Mouse (Mus musculus) hindbrain, embryonic 14.5 days (tissue): ENCODE measurements around the gene Iqschfp. TPM values are rescaled to one million over a fixed set of nuclear protein-coding genes. Genes with fewer than 3 reads are reported as not detected.

Source experiments
- ATAC-seq: fragments of 200-750 bp; cut with Nextera tagmentation; 2 replicates; pipeline ENCODE4 v1.8.0; 2017; ENCODE audit warnings: moderate number of reproducible peaks, mild to moderate bottlenecking, moderate TSS enrichment, moderate library complexity; ENCODE audit not compliant: low FRiP score
- DNase-seq: peaks from one replicate; pipeline ENCODE4 v3.0.0-alpha.2; 2015; ENCODE audit warnings: low spot score
- H3K27ac ChIP-seq: fragments of 300-500 bp; sonication (generic); 2 replicates; pipeline ENCODE4 v1.5.1; 2014; ENCODE audit warnings: mild to moderate bottlenecking, moderate library complexity
- H3K27me3 ChIP-seq: fragments of 300-500 bp; sonication (generic); 2 replicates; pipeline ENCODE4 v1.6.1; 2014; ENCODE audit warnings: mild to moderate bottlenecking, low read length, mixed read lengths; ENCODE audit not compliant: control insufficient read depth, insufficient read depth
- H3K36me3 ChIP-seq: fragments of 300-500 bp; sonication (generic); replicated peaks from 2 replicates; pipeline ENCODE4 v1.6.1; 2014; ENCODE audit not compliant: control insufficient read depth, insufficient read depth
- H3K4me1 ChIP-seq: fragments of 300-500 bp; sonication (generic); replicated peaks from 2 replicates; pipeline ENCODE4 v1.6.1; 2014; ENCODE audit warnings: antibody characterized with exemption, low read length, mixed read lengths; ENCODE audit not compliant: control insufficient read depth, insufficient read depth
- H3K4me2 ChIP-seq: fragments of 300-500 bp; sonication (generic); replicated peaks from 2 replicates; pipeline ENCODE4 v1.6.1; 2014; ENCODE audit warnings: mild to moderate bottlenecking, moderate library complexity
- H3K4me3 ChIP-seq: fragments of 300-500 bp; sonication (generic); replicated peaks from 2 replicates; pipeline ENCODE4 v1.5.1; 2014; ENCODE audit warnings: mild to moderate bottlenecking, low read length
- H3K9ac ChIP-seq: fragments of 300-500 bp; sonication (generic); 2 replicates; pipeline ENCODE4 v1.6.1; 2014
- H3K9me3 ChIP-seq: fragments of 300-500 bp; sonication (generic); 2 replicates; pipeline ENCODE4 v1.6.1; 2016; ENCODE audit warnings: low read length; ENCODE audit not compliant: control insufficient read depth
- WGBS: fragments of 180-500 bp; shearing (Covaris S2); extraction: QIAGEN DNeasy Blood & Tissue Kit; methylation state at CpG from one replicate; pipeline ENCODE4 v1.1.7; 2014; 5-methylcytosine and 5-hydroxymethylcytosine counted together
- polyA plus RNA-seq: library from polyadenylated mRNA; unstranded; fragments of >200 nt; fragmentation: Nextera tagmentation; extraction: Ambion mirVana; gene quantifications from 2 replicates; pipeline ENCODE4 v1.2.1, GENCODE M21; 2014

Gene Iqschfp
- polyA plus RNA-seq, 1 experiment from 2014 or later: 7.5 TPM

GRCm38 (mm10) chr3:68296752-68297151 lies 404.7 kb downstream of the Iqschfp start:
- no peaks in the 10 kb centered on the region for H3K36me3 ChIP-seq
- 82% methylated on average over 7 of the region's 7 CpGs for WGBS
- H3K4me3 ChIP-seq: no peak overlapping the region
- no peak overlapping the region for H3K4me2 ChIP-seq
- H3K27me3 ChIP-seq: no peaks in the 10 kb centered on the region
- no peak for DNase-seq
- no peaks in the 10 kb centered on the region for H3K9me3 ChIP-seq
- H3K9ac ChIP-seq: no peak overlapping the region
- H3K27ac ChIP-seq: no peak overlapping the region
- ATAC-seq: no peak
- no peaks in the 10 kb centered on the region for H3K4me1 ChIP-seq

GRCm38 (mm10) chr3:68305647-68306046 lies 413.6 kb downstream of the Iqschfp start:
- DNase-seq: no peak
- no peaks in the 10 kb centered on the region for H3K9me3 ChIP-seq
- no peaks in the 10 kb centered on the region for H3K4me1 ChIP-seq
- H3K27ac ChIP-seq: no peak overlapping the region
- H3K4me2 ChIP-seq: no peak overlapping the region
- H3K4me3 ChIP-seq: no peak overlapping the region
- H3K27me3 ChIP-seq: no peaks in the 10 kb centered on the region
- 27% methylated on average over 1 of the region's 1 CpGs for WGBS
- H3K36me3 ChIP-seq: no peaks in the 10 kb centered on the region
- no peak for ATAC-seq
- H3K9ac ChIP-seq: no peak overlapping the region

GRCm38 (mm10) chr3:68306726-68307125 lies 414.7 kb downstream of the Iqschfp start:
- DNase-seq (no peak), ATAC-seq (no peak)
- H3K36me3 ChIP-seq: no peaks in the 10 kb centered on the region
- H3K9ac ChIP-seq: no peak overlapping the region
- no peak overlapping the region for H3K4me3 ChIP-seq
- no peak overlapping the region for H3K4me2 ChIP-seq
- WGBS: 31% methylated on average over 4 of the region's 4 CpGs
- H3K9me3 ChIP-seq: no peaks in the 10 kb centered on the region
- no peaks in the 10 kb centered on the region for H3K4me1 ChIP-seq
- H3K27me3 ChIP-seq: no peaks in the 10 kb centered on the region
- H3K27ac ChIP-seq: no peak overlapping the region

- Histone ChIP-seq H3K27ac (no peak overlapping the region), H3K4me1 (no peaks in the 10 kb centered on the region), H3K4me3 (no peak overlapping the region), H3K4me2 (no peak overlapping the region), H3K9ac (no peak overlapping the region), H3K27me3 (no peaks in the 10 kb centered on the region), H3K36me3 (no peaks in the 10 kb centered on the region), H3K9me3 (no peaks in the 10 kb centered on the region)
- ATAC-seq (no peak), DNase-seq (no peak)
- 62% methylated on average over 6 of the region's 6 CpGs for WGBS
These were observed 433.5 kb downstream of the Iqschfp start for GRCm38 (mm10) chr3:68325575-68325974.

GRCm38 (mm10) chr3:68332515-68332914 lies 440.5 kb downstream of the Iqschfp start:
- 39% methylated on average over 2 of the region's 2 CpGs for WGBS
- Histone ChIP-seq H3K36me3 (no peaks in the 10 kb centered on the region), H3K4me3 (no peak overlapping the region), H3K4me1 (no peaks in the 10 kb centered on the region), H3K9ac (no peak overlapping the region), H3K27ac (no peak overlapping the region), H3K9me3 (no peaks in the 10 kb centered on the region), H3K4me2 (no peak overlapping the region), H3K27me3 (no peaks in the 10 kb centered on the region)
- ATAC-seq (no peak), DNase-seq (no peak)

- H3K9ac ChIP-seq: no peak overlapping the region
- H3K4me3 ChIP-seq: no peak overlapping the region
- WGBS: 97% methylated on average over 4 of the region's 4 CpGs
- no peaks in the 10 kb centered on the region for H3K4me1 ChIP-seq
- DNase-seq: no peak
- no peak for ATAC-seq
- H3K36me3 ChIP-seq: no peaks in the 10 kb centered on the region
- no peaks in the 10 kb centered on the region for H3K27me3 ChIP-seq
- H3K27ac ChIP-seq: no peak overlapping the region
- no peaks in the 10 kb centered on the region for H3K9me3 ChIP-seq
- no peak overlapping the region for H3K4me2 ChIP-seq
These were observed 443.5 kb downstream of the Iqschfp start for GRCm38 (mm10) chr3:68335501-68335900.

- H3K4me2 ChIP-seq: no peak overlapping the region
- no peak overlapping the region for H3K27ac ChIP-seq
- H3K4me3 ChIP-seq: no peak overlapping the region
- no peaks in the 10 kb centered on the region for H3K27me3 ChIP-seq
- no peak overlapping the region for H3K9ac ChIP-seq
- no peaks in the 10 kb centered on the region for H3K4me1 ChIP-seq
- DNase-seq (no peak), ATAC-seq (no peak)
- H3K9me3 ChIP-seq: no peaks in the 10 kb centered on the region
- H3K36me3 ChIP-seq: no peaks in the 10 kb centered on the region
- WGBS: 66% methylated on average over 6 of the region's 6 CpGs
These were observed 458.6 kb downstream of the Iqschfp start for GRCm38 (mm10) chr3:68350624-68351023.

GRCm38 (mm10) chr3:68351461-68351860 lies 459.4 kb downstream of the Iqschfp start:
- ATAC-seq: no peak

GRCm38 (mm10) chr3:68352961-68353360 lies 460.9 kb downstream of the Iqschfp start:
- 90% methylated on average over 7 of the region's 7 CpGs for WGBS
- ATAC-seq (no peak), DNase-seq (no peak)
- no peak overlapping the region for H3K4me2 ChIP-seq
- H3K9me3 ChIP-seq: no peaks in the 10 kb centered on the region
- no peaks in the 10 kb centered on the region for H3K4me1 ChIP-seq
- no peaks in the 10 kb centered on the region for H3K27me3 ChIP-seq
- H3K4me3 ChIP-seq: no peak overlapping the region
- no peak overlapping the region for H3K27ac ChIP-seq
- no peak overlapping the region for H3K9ac ChIP-seq
- H3K36me3 ChIP-seq: no peaks in the 10 kb centered on the region

More at GRCm38 (mm10) chr3:68351461-68351860, 459.4 kb downstream of the Iqschfp start:
- H3K9me3 ChIP-seq: no peaks in the 10 kb centered on the region
- WGBS: 60% methylated on average over 3 of the region's 3 CpGs
- H3K36me3 ChIP-seq: no peaks in the 10 kb centered on the region
- H3K4me2 ChIP-seq: no peak overlapping the region
- H3K9ac ChIP-seq: no peak overlapping the region
- no peak overlapping the region for H3K4me3 ChIP-seq
- H3K4me1 ChIP-seq: no peaks in the 10 kb centered on the region
- DNase-seq: no peak
- H3K27me3 ChIP-seq: no peaks in the 10 kb centered on the region
- H3K27ac ChIP-seq: no peak overlapping the region

GRCm38 (mm10) chr3:68353492-68353891 lies 461.5 kb downstream of the Iqschfp start:
- Histone ChIP-seq H3K36me3 (no peaks in the 10 kb centered on the region), H3K9ac (no peak overlapping the region), H3K4me1 (no peaks in the 10 kb centered on the region), H3K9me3 (no peaks in the 10 kb centered on the region), H3K4me2 (no peak overlapping the region), H3K4me3 (no peak overlapping the region), H3K27ac (no peak overlapping the region), H3K27me3 (no peaks in the 10 kb centered on the region)
- WGBS: 71% methylated on average over 3 of the region's 3 CpGs
- no peak for DNase-seq
- no peak for ATAC-seq
